In genomic region chr4:125132394-125132793, GRCm38 (mm10) we compare ENCODE assay signal across 10 mouse cellular contexts. TPM values are rescaled to one million over a fixed set of nuclear protein-coding genes. Genes with fewer than 3 reads are reported as not detected.
DNase-seq lines count a peak whose midpoint lies in the region; ATAC-seq and TF ChIP-seq lines count a peak whose summit lies in the region.
"Had no signal": no experiment of that assay in that cellular context is flagged by ENCODE, and none has a peak within 500 bp of the region (broad histone marks: within the 10 kb centered on the region; RNA-seq: fewer than 3 reads in every experiment).

No protein-coding gene starts in this region.

- no peaks in the 10 kb centered on the region for H3K9me3 ChIP-seq in heart, postnatal 0 days (replicated peaks; ENCODE audit: control insufficient read depth, low read length)
- H3K9me3 ChIP-seq in heart, embryonic 10.5 days, result no peaks in the 10 kb centered on the region
- H3K9me3 ChIP-seq: embryonic facial prominence, embryonic 15.5 days; limb, embryonic 15.5 days had no signal

- 32% methylated on average over 5 of the region's 5 CpGs for WGBS in heart, postnatal 0 days
- WGBS in heart, embryonic 10.5 days, result 22% methylated on average over 5 of the region's 5 CpGs

- no peak overlapping the region for H3K4me2 ChIP-seq in heart, postnatal 0 days (ENCODE audit: low read depth, low read length)
- H3K4me2 ChIP-seq: embryonic facial prominence, embryonic 15.5 days; limb, embryonic 15.5 days had no signal

- 0 out of 2 replicates have a peak, but pooled peaks cover 9% of the 10 kb centered on the region for H3K4me1 ChIP-seq in heart, postnatal 0 days (ENCODE audit: control insufficient read depth, insufficient read depth)
- H3K4me1 ChIP-seq in heart, embryonic 10.5 days, result peaks cover 11% of the 10 kb centered on the region

- H3K36me3 ChIP-seq in heart, postnatal 0 days (replicated peaks; ENCODE audit: control insufficient read depth, insufficient read depth, low read length), result no peaks in the 10 kb centered on the region
- no peaks in the 10 kb centered on the region for H3K36me3 ChIP-seq in heart, embryonic 10.5 days
- H3K36me3 ChIP-seq: embryonic facial prominence, embryonic 15.5 days; limb, embryonic 15.5 days had no signal

- TF ChIP-seq CTCF in heart, postnatal 0 days (IDR thresholded peaks at IDR 0.05; ENCODE audit: low read depth), result peak; percentile 57

- DNase-seq in heart, postnatal 0 days (ENCODE audit: low spot score), result no peak
- DNase-seq in heart, embryonic 10.5 days (ENCODE audit: low spot score), result no peak
- DNase-seq in urinary bladder, postnatal 25 days (ENCODE audit: low spot score), result peak; percentile 58
- DNase-seq in urinary bladder, adult 18-20 months (ENCODE audit: low spot score in 2 of 2), result no peak
- peak; percentile 44 to 72 for DNase-seq in cerebellum, postnatal 25 days
- peak; percentile 58 to 84 for DNase-seq in kidney, postnatal 36 days
- peak; percentile 90 for DNase-seq in naive thymus-derived CD4-positive, alpha-beta T cell, adult 2 months (ENCODE audit: low read depth)
- peak; percentile 86 for DNase-seq in thymus, postnatal 4 days

- no peak overlapping the region for H3K9ac ChIP-seq in heart, postnatal 0 days (replicated peaks; ENCODE audit: low read depth, low read length)
- H3K9ac ChIP-seq: embryonic facial prominence, embryonic 15.5 days; limb, embryonic 15.5 days had no signal

- ATAC-seq in heart, postnatal 0 days (ENCODE audit: insufficient read depth, low read depth), result no peak

- TF ChIP-seq EP300 in heart, postnatal 0 days (IDR thresholded peaks at IDR 0.05; ENCODE audit: low read depth), result no peak

- H3K27me3 ChIP-seq in heart, postnatal 0 days (ENCODE audit: control insufficient read depth, insufficient read depth, low read length), result no peaks in the 10 kb centered on the region
- peaks cover 3% of the 10 kb centered on the region; the same call in 1 of the 2 replicates for H3K27me3 ChIP-seq in heart, embryonic 10.5 days (ENCODE audit: insufficient read depth, poor library complexity, severe bottlenecking)

- no peak overlapping the region for H3K4me3 ChIP-seq in heart, postnatal 0 days (ENCODE audit: low read depth, low read length)
- H3K4me3 ChIP-seq in heart, embryonic 10.5 days, result no peak overlapping the region
- H3K4me3 ChIP-seq: embryonic facial prominence, embryonic 15.5 days; limb, embryonic 15.5 days had no signal

- H3K27ac ChIP-seq in heart, postnatal 0 days (ENCODE audit: low read depth), result no peak overlapping the region
- H3K27ac ChIP-seq in heart, embryonic 10.5 days, result no peak overlapping the region
- H3K27ac ChIP-seq: embryonic facial prominence, embryonic 15.5 days; limb, embryonic 15.5 days had no signal

RNA-seq across cellular contexts. Expression of gene Zc3h12a, which starts 4.8 kb away (rescaled TPM):
- 0.57 and 1.0 TPM in 2 replicates for total RNA-seq in heart, postnatal 0 days (2014; rRNA removed; ENCODE audit: low replicate concordance)
- 0.59 and 0.65 TPM in 2 replicates for polyA plus RNA-seq in heart, postnatal 0 days (2015; fragmentation: Nextera tagmentation; extraction: Ambion mirVana)
- polyA plus RNA-seq in heart, embryonic 10.5 days (2016; fragmentation: Nextera tagmentation; extraction: Ambion mirVana), result 0.92 and 1.2 TPM in 2 replicates

RNA-seq across cellular contexts. Expression of gene Meaf6, which starts 47.5 kb away (rescaled TPM):
- 11.0 and 28.9 TPM in 2 replicates for total RNA-seq in heart, postnatal 0 days (2014; rRNA removed; ENCODE audit: low replicate concordance)
- 28.9 and 33.2 TPM in 2 replicates for polyA plus RNA-seq in heart, postnatal 0 days (2015; fragmentation: Nextera tagmentation; extraction: Ambion mirVana)
- 43.6 and 55.6 TPM in 2 replicates for polyA plus RNA-seq in heart, embryonic 10.5 days (2016; fragmentation: Nextera tagmentation; extraction: Ambion mirVana)

Comparison
In these comparisons a context has a peak if more than half of its experiments do, and no peak if none do; other contexts are left out.
1. DNase-seq: peak in urinary bladder, postnatal 25 days (single experiment), cerebellum, postnatal 25 days (2 of 2), kidney, postnatal 36 days (2 of 2), naive thymus-derived CD4-positive, alpha-beta T cell, adult 2 months (single experiment) and thymus, postnatal 4 days (single experiment); none in heart, postnatal 0 days (single experiment), heart, embryonic 10.5 days (single experiment) and urinary bladder, adult 18-20 months (0 of 2).